Mouse (Mus musculus) MEL-GATA-1-ER (cell line): ENCODE results near the gene Prkci.

Experiments used
- DNase-seq: peaks from one replicate; pipeline ENCODE4 v3.0.0-alpha.2; 2012; ENCODE audit warnings: low read depth; ENCODE audit errors: extremely low read depth

Prkci gene

DNA sequence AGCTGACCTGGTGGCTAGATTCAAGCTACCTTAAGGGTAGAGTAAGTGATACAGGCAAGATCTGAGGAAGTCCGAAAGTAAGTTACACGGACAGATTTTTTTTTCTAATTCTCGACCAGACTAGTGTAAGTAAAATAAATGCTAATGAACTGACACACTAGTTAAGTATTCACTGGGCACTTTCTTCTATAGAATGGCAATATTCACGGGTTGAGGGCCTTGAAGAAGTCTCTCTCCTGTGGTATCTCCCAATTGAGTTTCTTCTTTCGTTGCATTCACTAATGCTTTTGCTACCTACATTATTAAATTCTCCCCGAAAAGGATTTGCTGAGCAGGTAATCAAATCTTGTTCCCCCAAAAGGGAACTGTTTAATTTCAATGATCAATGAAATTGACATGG is 688 bp upstream of the Prkci start:
- peak; percentile 10 for DNase-seq

DNA sequence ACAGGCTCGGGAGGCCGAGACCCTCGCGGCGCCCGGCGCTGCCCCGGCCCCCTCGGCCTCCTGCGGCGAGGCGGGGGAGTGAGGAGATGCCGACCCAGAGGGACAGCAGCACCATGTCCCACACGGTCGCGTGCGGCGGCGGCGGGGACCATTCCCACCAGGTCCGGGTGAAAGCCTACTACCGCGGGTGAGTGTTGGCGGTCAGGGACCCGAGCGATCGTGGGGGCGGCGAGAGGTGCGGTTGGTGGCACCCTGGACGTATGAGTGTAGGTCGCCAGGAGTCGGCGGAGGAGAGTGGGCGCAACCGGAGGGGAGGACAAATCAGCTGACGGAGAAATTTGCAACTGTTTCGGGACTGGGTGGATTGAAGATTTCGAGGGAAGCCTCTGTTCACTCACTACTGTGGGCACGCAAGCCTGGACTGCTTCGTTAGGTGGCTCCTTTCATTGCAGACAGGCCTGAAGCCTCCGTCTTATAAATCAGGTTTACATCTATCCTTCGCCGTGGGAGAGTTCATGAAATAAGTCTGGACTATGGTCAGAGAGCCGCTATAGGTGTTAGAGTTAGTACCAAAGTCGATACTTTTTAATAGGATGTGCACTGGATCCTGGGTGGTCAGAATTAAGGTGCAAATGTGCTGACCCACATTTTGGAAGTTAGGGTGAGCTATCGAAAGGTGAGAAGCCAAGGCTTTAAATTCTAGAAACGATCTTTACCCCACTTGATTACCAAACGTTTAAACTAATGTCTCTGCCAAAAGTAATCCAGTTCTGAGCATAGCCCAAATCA is 546 bp downstream of the Prkci start:
- DNase-seq = peak; percentile 28

DNA sequence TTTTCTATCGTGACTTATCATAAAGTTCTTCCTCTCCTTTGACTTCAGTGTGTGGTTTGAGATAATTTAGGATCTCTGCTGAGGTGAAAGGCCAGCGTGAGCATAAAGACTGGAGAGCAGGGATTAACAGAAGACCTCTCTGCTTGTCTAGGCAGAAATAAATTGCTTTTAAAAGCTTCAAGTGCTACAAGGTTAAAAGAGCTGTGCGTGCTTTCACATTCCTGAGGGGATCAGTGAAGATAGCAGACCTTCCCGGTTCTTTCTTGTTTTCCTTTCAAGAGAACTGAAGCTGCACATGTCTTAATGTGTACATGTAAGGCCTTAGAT is 1.1 kb downstream of the Prkci start:
- no peak for DNase-seq

DNA sequence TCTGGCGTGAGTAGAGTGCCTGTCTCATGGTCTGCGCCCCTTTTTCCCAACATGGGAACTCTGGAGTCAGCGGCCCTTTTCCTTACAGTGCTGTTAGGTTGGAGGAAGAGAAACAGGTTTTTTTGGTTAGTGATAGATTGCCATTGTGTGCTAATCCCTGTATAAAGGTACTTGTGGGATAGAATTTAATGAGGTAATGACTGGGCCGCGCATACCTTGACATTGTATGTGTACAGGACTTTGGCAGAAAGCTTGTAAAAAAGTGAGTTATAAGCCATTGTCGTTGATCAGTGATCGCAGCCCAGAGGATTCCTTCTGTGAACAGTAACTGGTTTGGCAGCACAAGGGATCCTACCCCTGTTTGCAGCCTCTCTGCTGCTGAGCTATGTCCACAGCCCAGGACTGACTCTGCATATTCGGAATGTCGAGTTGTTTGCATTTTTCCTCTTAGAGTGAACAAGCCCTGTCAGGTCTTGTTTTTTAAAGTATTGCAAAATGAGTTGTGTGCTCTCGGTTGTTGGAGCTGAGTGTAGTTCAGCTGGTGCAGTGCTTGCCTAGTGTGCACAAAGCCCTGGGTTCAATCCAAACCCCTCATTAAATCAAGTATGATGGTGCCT is 4.0 kb downstream of the Prkci start:
- no peak for DNase-seq

- DNase-seq = no peak
Measured at GRCm38 (mm10) chr3:31000018-31000407, 4.5 kb downstream of the Prkci start.

DNA sequence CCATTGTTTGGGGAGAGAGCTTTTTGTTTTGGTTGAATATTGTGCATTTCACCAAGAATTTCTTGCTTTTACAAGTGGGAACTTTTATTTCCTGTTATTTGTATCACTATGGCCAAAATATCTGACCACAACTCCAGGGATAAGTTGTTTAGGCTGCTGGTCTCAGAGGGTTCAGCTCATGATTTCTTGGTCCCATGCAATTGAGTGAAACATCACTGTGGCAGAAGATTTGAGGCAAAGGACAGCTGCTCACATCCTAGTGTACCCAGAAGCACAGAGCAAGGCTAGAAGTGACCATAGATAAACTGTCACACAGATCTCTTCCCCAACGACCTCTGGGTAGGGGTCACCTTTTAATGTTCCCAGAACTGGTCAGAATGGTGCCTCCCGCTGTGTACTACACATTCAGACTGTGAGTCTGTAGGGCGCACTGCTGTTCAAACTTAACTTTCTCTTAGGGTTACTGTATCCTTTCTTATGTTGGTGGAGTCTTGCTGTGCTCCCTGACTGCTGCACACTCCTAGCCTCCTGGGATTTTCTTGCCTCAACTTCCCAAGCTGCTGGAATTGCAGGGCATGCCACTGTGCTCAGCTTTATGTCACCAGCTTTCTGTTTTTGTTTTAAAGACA is 5.6 kb downstream of the Prkci start:
- DNase-seq = no peak

DNA sequence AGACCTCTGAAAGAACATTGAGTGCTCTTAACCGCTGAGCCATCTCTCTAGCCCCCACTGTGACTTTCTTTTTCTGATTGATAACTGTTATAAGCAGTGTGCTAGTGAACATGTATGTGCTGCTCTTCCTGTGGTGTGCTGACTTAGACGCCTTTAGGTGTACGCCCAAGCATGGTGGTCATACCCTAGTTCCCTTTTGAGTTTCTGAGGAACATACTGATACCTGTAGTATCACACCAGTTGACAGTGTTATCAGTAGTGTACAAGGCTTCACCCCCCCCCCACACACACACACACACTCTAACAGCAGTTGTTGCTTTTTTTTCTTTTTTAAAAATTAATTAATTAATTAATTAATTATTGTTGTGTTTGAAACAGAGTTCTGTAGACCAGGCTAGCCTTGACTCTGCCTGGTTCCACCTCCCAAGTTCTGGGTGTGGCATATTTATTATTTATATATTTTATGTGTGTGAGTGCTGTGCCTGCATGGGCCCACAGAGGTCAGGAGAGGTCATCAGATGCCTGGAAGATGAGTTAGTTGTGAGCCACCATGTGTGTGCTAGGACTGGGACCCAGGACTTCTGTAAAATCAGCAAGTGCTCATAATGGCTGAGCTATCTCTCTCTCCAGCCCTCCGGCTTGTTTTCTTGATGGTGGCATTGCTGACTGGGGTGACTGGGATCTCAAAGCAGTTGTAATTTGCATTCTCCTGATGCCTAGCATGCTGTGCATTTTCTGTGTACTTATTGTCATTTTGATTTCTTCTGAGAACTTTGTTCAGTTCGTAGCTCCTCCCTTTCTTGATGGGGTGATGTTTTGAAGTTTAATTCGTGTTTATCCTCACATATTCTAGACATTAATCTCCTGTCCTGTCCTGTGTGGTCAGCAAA is 9.0 kb downstream of the Prkci start:
- DNase-seq = no peak

GRCm38 (mm10) chr3:31014374-31014773 is 18.8 kb downstream of the Prkci start:
- DNase-seq = no peak

DNA sequence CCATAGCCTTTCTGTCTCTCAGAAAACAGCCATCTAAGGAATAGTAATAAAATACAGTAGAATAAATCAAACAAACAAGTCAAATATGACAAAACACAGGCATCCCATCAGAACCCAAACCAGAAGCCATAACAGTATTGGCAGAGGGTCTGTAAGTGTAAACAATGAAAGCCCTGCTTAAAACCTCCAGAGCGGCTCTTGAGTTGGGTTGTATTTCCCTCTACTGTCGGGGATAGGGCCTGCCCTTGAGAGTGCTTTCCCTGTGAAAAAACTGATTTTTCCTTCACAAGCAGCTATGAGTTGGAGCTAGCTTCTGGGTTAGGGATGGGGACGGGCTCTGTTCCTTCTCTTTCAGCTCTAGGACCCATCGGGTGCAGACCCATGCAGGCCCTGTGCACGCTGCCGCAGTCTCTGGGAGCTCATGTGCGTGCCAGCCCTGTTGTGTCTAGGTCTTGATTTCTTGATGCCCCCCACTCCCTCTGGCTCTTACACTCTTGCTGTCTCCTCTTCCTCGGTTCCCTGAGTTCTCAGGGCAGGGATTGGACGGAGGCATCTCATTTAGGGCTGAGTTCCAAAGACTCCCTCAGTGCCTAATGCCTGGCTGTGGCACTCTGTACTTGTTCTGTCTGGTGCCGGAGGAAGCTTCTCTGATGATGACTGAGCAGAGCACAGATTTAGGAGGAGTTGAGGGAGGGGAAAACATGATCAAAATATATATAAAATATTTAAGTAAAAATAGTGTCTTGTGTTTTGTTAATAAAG is 20.3 kb downstream of the Prkci start:
- DNase-seq = no peak

DNA sequence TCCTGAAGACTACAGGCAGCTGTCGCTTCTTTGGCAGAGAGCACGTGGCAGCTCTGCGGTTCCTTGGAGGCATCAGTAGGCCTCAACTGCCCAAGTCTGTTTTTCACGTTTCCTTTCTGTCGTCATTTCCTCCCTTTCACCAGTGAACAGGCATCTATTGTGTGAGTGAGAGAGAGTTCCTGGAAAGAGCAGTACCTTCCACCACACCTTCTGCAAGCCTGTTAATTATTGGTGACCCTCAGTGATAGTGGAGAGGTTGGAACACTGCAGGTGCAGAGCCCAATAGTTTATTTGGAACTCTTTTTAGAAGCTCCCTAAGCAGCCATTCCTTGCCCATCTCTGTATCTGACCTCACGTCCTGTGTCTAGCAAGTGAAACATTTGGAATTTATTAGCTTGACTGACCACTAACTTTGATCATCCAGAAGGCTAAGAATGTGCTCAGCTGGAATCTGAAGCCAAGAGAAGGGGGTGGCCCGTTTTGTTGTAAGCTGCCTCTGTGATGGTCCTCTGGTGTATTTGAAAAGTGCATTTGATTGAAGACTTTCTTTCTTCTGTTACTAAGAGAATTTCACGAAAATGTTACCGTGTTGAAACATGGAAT is 21.1 kb downstream of the Prkci start:
- no peak for DNase-seq

- DNase-seq = no peak
Measured at GRCm38 (mm10) chr3:31017652-31018051, 22.1 kb downstream of the Prkci start.

- DNase-seq = no peak
Measured at GRCm38 (mm10) chr3:31019287-31019686, 23.7 kb downstream of the Prkci start.

- no peak for DNase-seq
Measured at GRCm38 (mm10) chr3:31019793-31020447, 24.4 kb downstream of the Prkci start.

- DNase-seq = no peak
Measured at GRCm38 (mm10) chr3:31020656-31021055, 25.1 kb downstream of the Prkci start.

- DNase-seq = no peak
Measured at GRCm38 (mm10) chr3:31022895-31023436, 27.4 kb downstream of the Prkci start.

GRCm38 (mm10) chr3:31027718-31028117 is 32.2 kb downstream of the Prkci start:
- no peak for DNase-seq

- DNase-seq = no peak
Measured at GRCm38 (mm10) chr3:31031621-31032020, 36.1 kb downstream of the Prkci start.

GRCm38 (mm10) chr3:31033644-31034043 is 38.1 kb downstream of the Prkci start:
- no peak for DNase-seq

GRCm38 (mm10) chr3:31037851-31038250 is 42.3 kb downstream of the Prkci start:
- DNase-seq = no peak

DNA sequence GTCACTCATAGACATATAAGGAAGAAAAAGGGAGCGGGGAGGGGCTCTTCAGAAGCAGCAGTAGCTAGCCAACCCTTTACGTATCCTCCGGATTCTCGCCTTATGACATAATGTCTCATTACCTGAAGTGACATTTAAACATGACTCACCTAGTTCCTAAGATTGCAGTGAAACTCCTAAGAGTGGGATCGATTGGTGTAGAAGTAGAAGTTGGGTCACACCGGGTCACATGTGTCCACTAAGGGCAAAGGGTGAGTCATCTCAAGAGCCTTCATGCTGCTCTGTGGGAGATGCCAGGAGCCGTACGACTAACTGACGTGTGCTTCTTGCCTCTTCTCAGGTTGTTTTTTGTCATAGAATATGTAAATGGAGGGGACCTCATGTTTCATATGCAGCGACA is 43.1 kb downstream of the Prkci start:
- no peak for DNase-seq
